Mouse (Mus musculus) midbrain, embryonic 14.5 days (tissue): ENCODE results near the gene Ebf4. TPM values are rescaled to one million over a fixed set of nuclear protein-coding genes. Genes with fewer than 3 reads are reported as not detected.

Experiments used
- ATAC-seq: fragments of 200-750 bp; cut with Nextera tagmentation; 2 replicates; pipeline ENCODE4 v1.8.0; 2017; ENCODE audit warnings: moderate number of reproducible peaks, moderate library complexity; ENCODE audit not compliant: low FRiP score, low TSS enrichment
- DNase-seq: peaks from one replicate; pipeline ENCODE4 v3.0.0-alpha.2; 2015
- H3K27ac ChIP-seq: fragments of 300-500 bp; sonication (generic); replicated peaks from 2 replicates; pipeline ENCODE4 v1.5.1; 2014; ENCODE audit warnings: mild to moderate bottlenecking, low read depth, low read length, moderate library complexity
- H3K27me3 ChIP-seq: fragments of 300-500 bp; sonication (generic); 2 replicates; pipeline ENCODE4 v1.6.1; 2014; ENCODE audit warnings: low read length, control low read depth, mixed read lengths; ENCODE audit not compliant: control insufficient read depth, insufficient read depth
- H3K36me3 ChIP-seq: fragments of 300-500 bp; sonication (generic); 2 replicates; pipeline ENCODE4 v1.6.1; 2014; ENCODE audit warnings: low read length, control low read depth; ENCODE audit not compliant: control insufficient read depth, insufficient read depth
- H3K4me1 ChIP-seq: fragments of 300-500 bp; sonication (generic); 2 replicates; pipeline ENCODE4 v1.6.1; 2014; ENCODE audit warnings: mild to moderate bottlenecking, antibody characterized with exemption, low read length, control low read depth; ENCODE audit not compliant: control insufficient read depth, insufficient read depth
- H3K4me2 ChIP-seq: fragments of 300-500 bp; sonication (generic); 2 replicates; pipeline ENCODE4 v1.6.1; 2014; ENCODE audit warnings: mild to moderate bottlenecking, low read length, moderate library complexity
- H3K4me3 ChIP-seq: fragments of 300-500 bp; sonication (generic); replicated peaks from 2 replicates; pipeline ENCODE4 v1.5.1; 2014; ENCODE audit warnings: low read depth, low read length
- H3K9ac ChIP-seq: fragments of 300-500 bp; sonication (generic); replicated peaks from 2 replicates; pipeline ENCODE4 v1.6.1; 2014; ENCODE audit warnings: mild to moderate bottlenecking, low read length, moderate library complexity
- H3K9me3 ChIP-seq: fragments of 300-500 bp; sonication (generic); 2 replicates; pipeline ENCODE4 v1.6.1; 2016; ENCODE audit warnings: low read length, control low read depth, mixed read lengths; ENCODE audit not compliant: control insufficient read depth
- WGBS: fragments of 180-500 bp; shearing (Covaris S2); extraction: QIAGEN DNeasy Blood & Tissue Kit; methylation state at CpG from one replicate; pipeline ENCODE4 v1.1.7; 2014; 5-methylcytosine and 5-hydroxymethylcytosine counted together
- polyA plus RNA-seq: library from polyadenylated mRNA; unstranded; fragments of >200 nt; fragmentation: Nextera tagmentation; extraction: Ambion mirVana; gene quantifications from 2 replicates; pipeline ENCODE4 v1.2.1, GENCODE M21; 2014

The Ebf4 gene
- polyA plus RNA-seq, 1 experiment from 2014 or later, result 3.6 TPM

- peaks cover 20% of the 10 kb centered on the region for H3K36me3 ChIP-seq
- WGBS, result 42% methylated on average over 4 of the region's 4 CpGs
- H3K4me2 ChIP-seq, result no peak overlapping the region
- H3K9me3 ChIP-seq, result no peaks in the 10 kb centered on the region
- H3K4me1 ChIP-seq, result no peaks in the 10 kb centered on the region
- H3K27ac ChIP-seq, result no peak overlapping the region
- ATAC-seq (no peak), DNase-seq (no peak)
- H3K27me3 ChIP-seq, result no peaks in the 10 kb centered on the region
- no peak overlapping the region for H3K4me3 ChIP-seq
- no peak overlapping the region for H3K9ac ChIP-seq
Observed at GRCm38 (mm10) chr2:130303014-130303413, 8.0 kb downstream of the Ebf4 start.

GRCm38 (mm10) chr2:130327057-130327456 lies 32.1 kb downstream of the Ebf4 start:
- Histone ChIP-seq H3K9ac (no peak overlapping the region), H3K4me1 (no peaks in the 10 kb centered on the region), H3K27me3 (no peaks in the 10 kb centered on the region), H3K4me3 (no peak overlapping the region), H3K9me3 (no peaks in the 10 kb centered on the region), H3K36me3 (no peaks in the 10 kb centered on the region), H3K27ac (no peak overlapping the region), H3K4me2 (no peak overlapping the region)
- ATAC-seq (no peak), DNase-seq (no peak)
- 84% methylated on average over 1 of the region's 1 CpGs for WGBS

- H3K9ac ChIP-seq, result no peak overlapping the region
- no peak overlapping the region for H3K4me3 ChIP-seq
- no peak overlapping the region for H3K27ac ChIP-seq
- DNase-seq (no peak), ATAC-seq (no peak)
- no peak overlapping the region for H3K4me2 ChIP-seq
- no peaks in the 10 kb centered on the region for H3K9me3 ChIP-seq
- H3K27me3 ChIP-seq, result no peaks in the 10 kb centered on the region
- no peaks in the 10 kb centered on the region for H3K36me3 ChIP-seq
- WGBS, result 95% methylated on average over 2 of the region's 2 CpGs
- no peaks in the 10 kb centered on the region for H3K4me1 ChIP-seq
Observed at GRCm38 (mm10) chr2:130329502-130329901, 34.5 kb downstream of the Ebf4 start.

DNA sequence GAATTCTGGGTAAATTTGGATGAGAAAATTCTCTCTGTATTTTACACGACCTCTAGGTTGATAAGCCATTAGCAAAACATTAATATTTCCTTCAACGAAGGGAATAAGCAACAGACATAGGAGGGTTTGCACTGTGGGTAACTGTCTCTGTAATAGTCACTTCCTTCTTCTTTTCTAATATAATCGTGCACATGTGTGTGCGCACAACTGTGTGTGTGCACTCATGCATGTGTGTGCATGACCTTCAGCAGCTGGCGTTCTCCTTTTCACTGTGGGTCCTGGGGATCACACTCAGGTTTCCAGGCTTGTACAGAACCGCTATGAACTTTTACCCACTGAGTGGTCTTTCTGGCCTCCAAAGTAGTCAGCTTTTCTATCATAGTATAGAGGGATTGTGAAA lies 40.1 kb downstream of the Ebf4 start:
- WGBS, result 87% methylated on average over 6 of the region's 6 CpGs
- DNase-seq (no peak), ATAC-seq (no peak)
- Histone ChIP-seq H3K27me3 (no peaks in the 10 kb centered on the region), H3K4me1 (no peaks in the 10 kb centered on the region), H3K9ac (no peak overlapping the region), H3K27ac (no peak overlapping the region), H3K4me2 (no peak overlapping the region), H3K9me3 (no peaks in the 10 kb centered on the region), H3K4me3 (no peak overlapping the region), H3K36me3 (no peaks in the 10 kb centered on the region)

- no peak overlapping the region for H3K27ac ChIP-seq
- no peak overlapping the region for H3K4me3 ChIP-seq
- H3K9me3 ChIP-seq, result no peaks in the 10 kb centered on the region
- DNase-seq (no peak), ATAC-seq (no peak)
- H3K4me1 ChIP-seq, result no peaks in the 10 kb centered on the region
- no peak overlapping the region for H3K9ac ChIP-seq
- no peak overlapping the region for H3K4me2 ChIP-seq
- H3K27me3 ChIP-seq, result no peaks in the 10 kb centered on the region
- H3K36me3 ChIP-seq, result no peaks in the 10 kb centered on the region
- WGBS, result 91% methylated on average over 8 of the region's 8 CpGs
Observed at GRCm38 (mm10) chr2:130340464-130341219, 45.7 kb downstream of the Ebf4 start.

- ATAC-seq (no peak), DNase-seq (no peak)
- H3K36me3 ChIP-seq, result no peaks in the 10 kb centered on the region
- H3K9ac ChIP-seq, result no peak overlapping the region
- no peaks in the 10 kb centered on the region for H3K4me1 ChIP-seq
- no peak overlapping the region for H3K4me2 ChIP-seq
- H3K27me3 ChIP-seq, result no peaks in the 10 kb centered on the region
- no peak overlapping the region for H3K27ac ChIP-seq
- no peak overlapping the region for H3K4me3 ChIP-seq
- 92% methylated on average over 7 of the region's 7 CpGs for WGBS
- no peaks in the 10 kb centered on the region for H3K9me3 ChIP-seq
Observed at GRCm38 (mm10) chr2:130341220-130341580, 46.2 kb downstream of the Ebf4 start.

- H3K4me2 ChIP-seq, result no peak overlapping the region
- H3K36me3 ChIP-seq, result no peaks in the 10 kb centered on the region
- no peak overlapping the region for H3K27ac ChIP-seq
- H3K9me3 ChIP-seq, result no peaks in the 10 kb centered on the region
- 94% methylated on average over 3 of the region's 3 CpGs for WGBS
- H3K27me3 ChIP-seq, result no peaks in the 10 kb centered on the region
- H3K9ac ChIP-seq, result no peak overlapping the region
- no peak overlapping the region for H3K4me3 ChIP-seq
- DNase-seq, result no peak
- peaks cover 8% of the 10 kb centered on the region for H3K4me1 ChIP-seq
- no peak for ATAC-seq
Observed at GRCm38 (mm10) chr2:130350376-130350775, 55.4 kb downstream of the Ebf4 start.

DNA sequence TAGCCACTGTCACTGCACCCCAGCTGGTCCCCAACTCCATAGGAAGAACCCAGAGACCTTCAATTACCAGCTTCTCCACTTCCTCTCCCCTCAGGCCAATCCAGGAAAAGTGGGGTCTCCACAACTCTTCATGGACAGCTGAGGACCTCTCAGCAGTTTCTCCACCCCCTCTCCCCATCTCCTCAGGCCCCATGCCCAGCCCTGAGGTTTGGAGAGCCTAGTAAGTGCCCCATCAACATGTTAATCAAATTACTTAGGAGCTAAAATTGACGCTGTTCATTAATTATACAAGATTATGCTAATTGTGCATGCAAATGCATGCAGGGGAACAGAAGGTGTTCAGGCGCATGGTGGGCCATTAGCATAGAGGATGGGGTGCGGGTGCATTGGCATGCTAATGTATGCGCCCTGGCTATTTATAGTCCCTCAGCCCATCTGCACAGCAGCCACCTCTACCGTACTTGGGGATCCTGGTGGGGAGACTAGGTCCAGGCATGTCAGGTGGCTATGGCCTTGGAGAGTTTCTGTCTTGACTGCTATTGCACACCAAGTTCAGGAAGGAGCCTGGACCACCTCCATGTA lies 56.9 kb downstream of the Ebf4 start:
- Histone ChIP-seq H3K4me1 (peaks cover 8% of the 10 kb centered on the region), H3K4me3 (no peak overlapping the region), H3K27me3 (no peaks in the 10 kb centered on the region), H3K27ac (0 out of 2 replicates have a peak overlapping the region, but pooled peaks have one; percentile 52), H3K9ac (no peak overlapping the region), H3K36me3 (no peaks in the 10 kb centered on the region), H3K4me2 (no peak overlapping the region), H3K9me3 (no peaks in the 10 kb centered on the region)
- WGBS, result 19% methylated on average over 5 of the region's 5 CpGs
- ATAC-seq (peak; percentile 89), DNase-seq (peak; percentile 63)

DNA sequence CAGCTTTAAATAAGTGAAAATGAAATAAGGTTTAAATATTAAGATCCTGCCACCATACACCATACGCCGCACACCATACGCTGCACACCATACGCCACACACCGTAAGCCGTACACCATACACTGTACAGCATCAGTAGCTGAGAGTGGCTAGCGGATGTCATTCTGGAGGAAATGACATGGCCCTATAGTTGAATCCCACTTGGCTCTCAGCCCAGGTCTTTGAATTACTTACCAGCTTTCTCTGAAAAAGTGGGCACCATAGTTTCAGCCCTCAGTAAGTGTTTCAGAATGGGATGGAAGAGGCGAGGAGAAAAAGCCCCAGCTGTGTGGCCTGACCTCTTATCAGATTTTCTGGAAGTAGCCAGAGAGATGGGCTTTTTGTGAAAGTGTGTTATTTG lies 58.4 kb downstream of the Ebf4 start:
- WGBS, result 89% methylated on average over 8 of the region's 8 CpGs
- Histone ChIP-seq H3K9me3 (no peaks in the 10 kb centered on the region), H3K4me3 (no peak overlapping the region), H3K4me1 (peaks cover 8% of the 10 kb centered on the region), H3K9ac (no peak overlapping the region), H3K27ac (no peak overlapping the region), H3K36me3 (no peaks in the 10 kb centered on the region), H3K27me3 (no peaks in the 10 kb centered on the region), H3K4me2 (no peak overlapping the region)
- ATAC-seq, result no peak
- DNase-seq, result no peak
